Mouse (Mus musculus) spleen, adult 2 months (tissue): ENCODE measurements at regions not wholly inside any gene's neighbourhood (a gene's known extent, or its start where the extent isn't known, plus 50 kb on each side); places are given as distances from the start of the nearest gene placed in this dataset.

Experiments
- DNase-seq, 2 experiments: peaks; one replicate each; pipeline versions ENCODE4 v3.0.0 to v3.0.0-alpha.2; 2012 to 2021; ENCODE audit warnings: low spot score in 2 of 2, low read depth in 1 of 2
- H3K27ac ChIP-seq: fragments of 200-500 bp; 2 replicates; pipeline ENCODE4 v1.5.1; 2012; ENCODE audit warnings: low read length, inconsistent platforms; ENCODE audit not compliant: insufficient read depth
- H3K27me3 ChIP-seq: fragments of 200-500 bp; 2 replicates; pipeline ENCODE4 v1.6.1; 2012; ENCODE audit warnings: mild to moderate bottlenecking, moderate library complexity, low read length, inconsistent platforms; ENCODE audit not compliant: control insufficient read depth, insufficient read depth
- H3K36me3 ChIP-seq: fragments of 200-500 bp; 2 replicates; pipeline ENCODE4 v1.6.1; 2012; ENCODE audit warnings: mild to moderate bottlenecking, low read length, inconsistent platforms; ENCODE audit not compliant: control insufficient read depth, insufficient read depth
- H3K4me1 ChIP-seq: fragments of 200-500 bp; 2 replicates; pipeline ENCODE4 v1.6.1; 2011; ENCODE audit warnings: inconsistent platforms; ENCODE audit not compliant: control insufficient read depth, insufficient read depth, insufficient read length
- H3K4me3 ChIP-seq: fragments of 200-500 bp; 2 replicates; pipeline ENCODE4 v1.5.1; 2011; ENCODE audit warnings: mild to moderate bottlenecking, inconsistent platforms; ENCODE audit not compliant: insufficient read depth, insufficient read length; ENCODE audit errors: extremely low read depth
- CTCF ChIP-seq: fragments of 200-500 bp; IDR thresholded peaks from 2 replicates; pipeline ENCODE4 v1.5.1; 2011; ENCODE audit warnings: mild to moderate bottlenecking, inconsistent platforms; ENCODE audit not compliant: insufficient read depth, insufficient read length, insufficient replicate concordance; ENCODE audit errors: extremely low read depth
- POLR2A ChIP-seq: fragments of 200-500 bp; IDR thresholded peaks from 2 replicates; pipeline ENCODE4 v1.6.1; 2011; ENCODE audit warnings: low read depth, low read length, inconsistent platforms
- WGBS: fragments of 180-500 bp; shearing (Covaris S2); methylation state at CpG from one replicate; pipeline ENCODE4 v1.1.7; 2018; 5-methylcytosine and 5-hydroxymethylcytosine counted together

GRCm38 (mm10) chr3:137217926-137218325, 122.9 kb upstream of the Emcn start:
- TF ChIP-seq CTCF, result no peak
- no peak for TF ChIP-seq POLR2A
- no peak overlapping the region for H3K27ac ChIP-seq
- no peak overlapping the region for H3K4me3 ChIP-seq
- no peaks in the 10 kb centered on the region for H3K4me1 ChIP-seq
- no peaks in the 10 kb centered on the region for H3K36me3 ChIP-seq
- no peaks in the 10 kb centered on the region for H3K27me3 ChIP-seq
- no peak for DNase-seq
- 91% methylated on average over 5 of the region's 5 CpGs for WGBS

GRCm38 (mm10) chr3:137226151-137226550, 114.7 kb upstream of the Emcn start:
- TF ChIP-seq POLR2A (no peak), CTCF (no peak)
- no peak for DNase-seq
- 88% methylated on average over 1 of the region's 1 CpGs for WGBS
- Histone ChIP-seq H3K27ac (no peak overlapping the region), H3K4me1 (no peaks in the 10 kb centered on the region), H3K27me3 (no peaks in the 10 kb centered on the region), H3K4me3 (no peak overlapping the region), H3K36me3 (no peaks in the 10 kb centered on the region)

- 94% methylated on average over 5 of the region's 5 CpGs for WGBS
- Histone ChIP-seq H3K4me1 (no peaks in the 10 kb centered on the region), H3K4me3 (no peak overlapping the region), H3K27ac (no peak overlapping the region), H3K36me3 (no peaks in the 10 kb centered on the region), H3K27me3 (no peaks in the 10 kb centered on the region)
- DNase-seq, result no peak
- no peak for TF ChIP-seq POLR2A
- TF ChIP-seq CTCF, result no peak
Measured at GRCm38 (mm10) chr3:137227122-137227838, 113.6 kb upstream of the Emcn start.

- Histone ChIP-seq H3K4me1 (no peaks in the 10 kb centered on the region), H3K4me3 (no peak overlapping the region), H3K36me3 (no peaks in the 10 kb centered on the region), H3K27me3 (no peaks in the 10 kb centered on the region), H3K27ac (no peak overlapping the region)
- 87% methylated on average over 5 of the region's 5 CpGs for WGBS
- no peak for TF ChIP-seq CTCF
- no peak for TF ChIP-seq POLR2A
- DNase-seq, result no peak
Measured at GRCm38 (mm10) chr3:137228416-137228815, 112.5 kb upstream of the Emcn start.

GRCm38 (mm10) chr3:137242877-137243276, 98.0 kb upstream of the Emcn start:
- no peak for DNase-seq
- Histone ChIP-seq H3K4me3 (no peak overlapping the region), H3K27ac (no peak overlapping the region), H3K27me3 (no peaks in the 10 kb centered on the region), H3K36me3 (no peaks in the 10 kb centered on the region), H3K4me1 (no peaks in the 10 kb centered on the region)
- no peak for TF ChIP-seq POLR2A
- no peak for TF ChIP-seq CTCF
- WGBS, result 65% methylated on average over 1 of the region's 1 CpGs

GRCm38 (mm10) chr3:137263907-137264306, 77.0 kb upstream of the Emcn start:
- Histone ChIP-seq H3K27me3 (no peaks in the 10 kb centered on the region), H3K4me1 (no peaks in the 10 kb centered on the region), H3K4me3 (no peak overlapping the region), H3K27ac (no peak overlapping the region), H3K36me3 (no peaks in the 10 kb centered on the region)
- TF ChIP-seq CTCF (no peak), POLR2A (no peak)
- no peak for DNase-seq
- WGBS, result 94% methylated on average over 4 of the region's 4 CpGs

- TF ChIP-seq CTCF (no peak), POLR2A (no peak)
- H3K4me1 ChIP-seq, result no peaks in the 10 kb centered on the region
- 65% methylated on average over 1 of the region's 1 CpGs for WGBS
Measured at GRCm38 (mm10) chr3:137267752-137268151, 73.1 kb upstream of the Emcn start.

More at GRCm38 (mm10) chr3:137267752-137268151, 73.1 kb upstream of the Emcn start:
- Histone ChIP-seq H3K27me3 (no peaks in the 10 kb centered on the region), H3K27ac (no peak overlapping the region), H3K4me3 (no peak overlapping the region), H3K36me3 (no peaks in the 10 kb centered on the region)
- DNase-seq, result no peak
